Mouse (Mus musculus) neural tube, embryonic 14.5 days (tissue): Measurements from ENCODE around the gene Osbpl9. TPM values are rescaled to one million over a fixed set of nuclear protein-coding genes. Genes with fewer than 3 reads are reported as not detected.
A peak's percentile ranks its signal among the peaks of the same experiment; 100 is the strongest.

Experiments
- ATAC-seq: fragments of 200-750 bp; cut with Nextera tagmentation; 2 replicates; pipeline ENCODE4 v1.8.0; 2017; ENCODE audit warnings: low read depth, mild to moderate bottlenecking, moderate TSS enrichment, moderate library complexity
- H3K27ac ChIP-seq: fragments of 300-500 bp; sonication (generic); 2 replicates; pipeline ENCODE4 v1.5.1; 2014; ENCODE audit warnings: low read depth, mild to moderate bottlenecking, control low read depth, low read length, moderate library complexity, mixed read lengths
- H3K27me3 ChIP-seq: fragments of 300-500 bp; sonication (generic); 2 replicates; pipeline ENCODE4 v1.6.1; 2014; ENCODE audit warnings: low read length; ENCODE audit not compliant: control insufficient read depth, insufficient read depth
- H3K36me3 ChIP-seq: fragments of 300-500 bp; sonication (generic); 2 replicates; pipeline ENCODE4 v1.6.1; 2014; ENCODE audit warnings: low read length, mixed read lengths; ENCODE audit not compliant: control insufficient read depth, insufficient read depth
- H3K4me1 ChIP-seq: fragments of 300-500 bp; sonication (generic); 2 replicates; pipeline ENCODE4 v1.6.1; 2014; ENCODE audit warnings: low read length; ENCODE audit not compliant: control insufficient read depth, insufficient read depth
- H3K4me2 ChIP-seq: fragments of 300-500 bp; sonication (generic); 2 replicates; pipeline ENCODE4 v1.6.1; 2014; ENCODE audit warnings: mild to moderate bottlenecking, low read depth, low read length, control low read depth
- H3K4me3 ChIP-seq: fragments of 300-500 bp; sonication (generic); 2 replicates; pipeline ENCODE4 v1.5.1; 2014; ENCODE audit warnings: low read depth, low read length, control low read depth, mixed read lengths
- H3K9ac ChIP-seq: fragments of 300-500 bp; sonication (generic); replicated peaks from 2 replicates; pipeline ENCODE4 v1.6.1; 2014; ENCODE audit warnings: low read depth, mild to moderate bottlenecking, control low read depth, low read length, mixed read lengths
- H3K9me3 ChIP-seq: fragments of 300-500 bp; sonication (generic); 2 replicates; pipeline ENCODE4 v1.6.1; 2016; ENCODE audit warnings: low read length; ENCODE audit not compliant: control insufficient read depth
- WGBS: fragments of 180-500 bp; shearing (Covaris S2); extraction: QIAGEN DNeasy Blood & Tissue Kit; methylation state at CpG from one replicate; pipeline ENCODE4 v1.1.7; 2014; 5-methylcytosine and 5-hydroxymethylcytosine counted together
- polyA plus RNA-seq: library from polyadenylated mRNA; unstranded; fragments of >200 nt; fragmentation: Nextera tagmentation; extraction: Ambion mirVana; gene quantifications from 2 replicates; pipeline ENCODE4 v1.2.1, GENCODE M21; 2014

The Osbpl9 gene
- polyA plus RNA-seq, 1 experiment from 2014 or later: 89.2 TPM

- ATAC-seq: no peak
- H3K36me3 ChIP-seq: no peaks in the 10 kb centered on the region
- H3K9ac ChIP-seq: no peak overlapping the region
- no peak overlapping the region for H3K27ac ChIP-seq
- H3K4me1 ChIP-seq: peaks cover 5% of the 10 kb centered on the region; the same call in 1 of the 2 replicates
- H3K4me2 ChIP-seq: peak overlapping the region; percentile 71; the same call in 1 of the 2 replicates
- no peak overlapping the region for H3K4me3 ChIP-seq
- H3K9me3 ChIP-seq: no peaks in the 10 kb centered on the region
- 60% methylated on average over 6 of the region's 6 CpGs for WGBS
- H3K27me3 ChIP-seq: no peaks in the 10 kb centered on the region
Observed at GRCm38 (mm10) chr4:109116938-109117337, 85.1 kb downstream of the Osbpl9 start.

GRCm38 (mm10) chr4:109116494-109116893 lies 85.6 kb downstream of the Osbpl9 start:
- WGBS: 73% methylated on average over 3 of the region's 3 CpGs
- no peak overlapping the region for H3K27ac ChIP-seq
- H3K36me3 ChIP-seq: no peaks in the 10 kb centered on the region
- H3K4me1 ChIP-seq: peaks cover 5% of the 10 kb centered on the region; the same call in 1 of the 2 replicates
- H3K27me3 ChIP-seq: no peaks in the 10 kb centered on the region
- H3K9me3 ChIP-seq: no peaks in the 10 kb centered on the region
- H3K4me3 ChIP-seq: no peak overlapping the region
- no peak overlapping the region for H3K4me2 ChIP-seq
- no peak for ATAC-seq
- no peak overlapping the region for H3K9ac ChIP-seq

GRCm38 (mm10) chr4:109115742-109116141 lies 86.3 kb downstream of the Osbpl9 start:
- H3K9ac ChIP-seq: no peak overlapping the region
- H3K4me3 ChIP-seq: no peak overlapping the region
- 18% methylated on average over 1 of the region's 1 CpGs for WGBS
- H3K9me3 ChIP-seq: no peaks in the 10 kb centered on the region
- H3K27me3 ChIP-seq: no peaks in the 10 kb centered on the region
- peaks cover 5% of the 10 kb centered on the region; the same call in 1 of the 2 replicates for H3K4me1 ChIP-seq
- ATAC-seq: no peak
- no peak overlapping the region for H3K27ac ChIP-seq
- no peak overlapping the region for H3K4me2 ChIP-seq
- no peaks in the 10 kb centered on the region for H3K36me3 ChIP-seq

- Histone ChIP-seq H3K9me3 (no peaks in the 10 kb centered on the region), H3K4me2 (no peak overlapping the region), H3K4me1 (peaks cover 5% of the 10 kb centered on the region; the same call in 1 of the 2 replicates), H3K9ac (no peak overlapping the region), H3K27me3 (no peaks in the 10 kb centered on the region), H3K27ac (no peak overlapping the region), H3K4me3 (no peak overlapping the region), H3K36me3 (no peaks in the 10 kb centered on the region)
- WGBS: 90% methylated on average over 1 of the region's 1 CpGs
- ATAC-seq: no peak
Observed at GRCm38 (mm10) chr4:109114308-109114707, 87.8 kb downstream of the Osbpl9 start.

- Histone ChIP-seq H3K36me3 (no peaks in the 10 kb centered on the region), H3K4me3 (no peak overlapping the region), H3K9me3 (no peaks in the 10 kb centered on the region), H3K27me3 (no peaks in the 10 kb centered on the region), H3K27ac (no peak overlapping the region), H3K9ac (no peak overlapping the region), H3K4me2 (no peak overlapping the region), H3K4me1 (0 out of 2 replicates have a peak, but pooled peaks cover 5% of the 10 kb centered on the region)
- no peak for ATAC-seq
- WGBS: 39% methylated on average over 7 of the region's 7 CpGs
Observed at GRCm38 (mm10) chr4:109112915-109113505, 89.1 kb downstream of the Osbpl9 start.

GRCm38 (mm10) chr4:109110978-109111377 lies 91.1 kb downstream of the Osbpl9 start:
- Histone ChIP-seq H3K9me3 (no peaks in the 10 kb centered on the region), H3K4me3 (no peak overlapping the region), H3K4me2 (no peak overlapping the region), H3K27ac (no peak overlapping the region), H3K4me1 (no peaks in the 10 kb centered on the region), H3K9ac (no peak overlapping the region), H3K36me3 (no peaks in the 10 kb centered on the region), H3K27me3 (no peaks in the 10 kb centered on the region)
- 89% methylated on average over 2 of the region's 2 CpGs for WGBS
- no peak for ATAC-seq

GRCm38 (mm10) chr4:109109686-109110085 lies 92.4 kb downstream of the Osbpl9 start:
- Histone ChIP-seq H3K4me3 (no peak overlapping the region), H3K27ac (no peak overlapping the region), H3K36me3 (no peaks in the 10 kb centered on the region), H3K9me3 (no peaks in the 10 kb centered on the region), H3K27me3 (no peaks in the 10 kb centered on the region), H3K4me2 (no peak overlapping the region), H3K4me1 (no peaks in the 10 kb centered on the region), H3K9ac (no peak overlapping the region)
- no peak for ATAC-seq
- 91% methylated on average over 10 of the region's 10 CpGs for WGBS

GRCm38 (mm10) chr4:109109012-109109411 lies 93.1 kb downstream of the Osbpl9 start:
- Histone ChIP-seq H3K4me1 (no peaks in the 10 kb centered on the region), H3K9me3 (no peaks in the 10 kb centered on the region), H3K27ac (no peak overlapping the region), H3K9ac (no peak overlapping the region), H3K36me3 (no peaks in the 10 kb centered on the region), H3K4me2 (no peak overlapping the region), H3K4me3 (no peak overlapping the region), H3K27me3 (no peaks in the 10 kb centered on the region)
- WGBS: 88% methylated on average over 6 of the region's 6 CpGs
- ATAC-seq: no peak

GRCm38 (mm10) chr4:109106594-109106993 lies 95.5 kb downstream of the Osbpl9 start:
- Histone ChIP-seq H3K4me1 (no peaks in the 10 kb centered on the region), H3K4me3 (no peak overlapping the region), H3K27me3 (no peaks in the 10 kb centered on the region), H3K9me3 (no peaks in the 10 kb centered on the region), H3K4me2 (no peak overlapping the region), H3K9ac (no peak overlapping the region), H3K27ac (no peak overlapping the region), H3K36me3 (no peaks in the 10 kb centered on the region)
- no peak for ATAC-seq
